Mouse (Mus musculus): ENCODE data around the gene Glyat. TPM values are rescaled to one million over a fixed set of nuclear protein-coding genes. Genes with fewer than 3 reads are reported as not detected.
A peak's percentile ranks its signal among the peaks of the same experiment; 100 is the strongest.

Glyat gene
- polyA plus RNA-seq (2016; fragmentation: Nextera tagmentation; extraction: Ambion mirVana) = not detected in 2 replicates

GRCm38 (mm10) chr19:12633176-12633575, at the start of gene Glyat:
TSS of gene Glyat (plus strand) at chr19:12633308.
- Histone ChIP-seq H3K9me3 (no peaks in the 10 kb centered on the region), H3K4me2 (no peak within 1 kb of the TSS), H3K27ac (no peak within 1 kb of the TSS), H3K27me3 (no peaks in the 10 kb centered on the region), H3K9ac (replicated peaks) (no peak within 1 kb of the TSS), H3K36me3 (no peaks in the 10 kb centered on the region), H3K4me1 (replicated peaks) (no peaks in the 10 kb centered on the region), H3K4me3 (replicated peaks) (no peak within 1 kb of the TSS)
- 80% methylated on average over 4 of the region's 4 CpGs for WGBS
- no peak for ATAC-seq (ENCODE audit: insufficient number of reproducible peaks, insufficient read depth, low FRiP score, low TSS enrichment, low read depth)

DNA sequence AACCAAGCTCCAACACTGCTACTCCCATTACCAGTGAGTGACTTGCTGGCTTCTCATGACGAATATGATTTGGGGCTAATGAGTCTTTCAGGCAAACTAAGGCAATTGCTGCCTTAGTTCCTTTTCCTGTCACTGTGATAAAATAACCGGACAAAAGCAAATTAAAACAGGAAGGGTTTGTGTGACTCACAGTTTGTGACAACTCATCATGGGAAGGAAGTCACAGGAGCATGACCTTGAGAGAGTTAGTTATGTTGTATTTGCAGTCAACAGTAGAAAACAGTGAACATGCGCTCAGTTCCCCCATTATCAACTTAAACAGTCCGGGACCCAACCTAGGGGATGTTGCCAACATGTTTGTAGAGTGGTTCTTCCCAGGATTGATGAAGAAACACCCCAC, 47.8 kb upstream of the Glyat start:
- Histone ChIP-seq H3K4me3 (replicated peaks) (no peak overlapping the region), H3K9me3 (no peaks in the 10 kb centered on the region), H3K4me2 (no peak overlapping the region), H3K27me3 (no peaks in the 10 kb centered on the region), H3K9ac (replicated peaks) (no peak overlapping the region), H3K27ac (no peak overlapping the region), H3K4me1 (replicated peaks) (no peaks in the 10 kb centered on the region), H3K36me3 (peaks cover 6% of the 10 kb centered on the region; the same call in 1 of the 2 replicates)
- WGBS = 69% methylated on average over 4 of the region's 4 CpGs
- ATAC-seq (ENCODE audit: insufficient number of reproducible peaks, insufficient read depth, low FRiP score, low TSS enrichment, low read depth) = no peak

DNA sequence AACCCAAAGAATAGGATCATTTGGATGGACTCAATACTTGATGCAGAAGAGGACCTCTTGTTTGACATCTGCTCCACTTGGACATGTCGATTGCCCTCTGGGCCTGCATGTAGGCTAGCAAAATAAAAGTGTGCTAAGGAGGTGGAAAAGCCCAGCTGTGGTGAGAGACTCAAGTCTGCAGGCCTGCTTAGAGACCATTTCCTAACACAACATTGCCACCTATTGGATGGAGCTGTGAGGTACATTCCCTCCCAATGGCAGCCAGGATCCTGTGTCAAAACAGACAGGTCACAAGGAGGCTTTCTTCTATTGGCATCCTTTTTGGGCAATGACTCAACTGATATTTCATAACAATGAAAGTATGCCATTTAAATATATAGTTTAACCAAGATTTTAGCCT, 41.2 kb upstream of the Glyat start:
- peaks cover 8% of the 10 kb centered on the region for H3K27me3 ChIP-seq
- no peak overlapping the region for H3K9ac ChIP-seq (replicated peaks)
- H3K27ac ChIP-seq = no peak overlapping the region
- H3K4me3 ChIP-seq (replicated peaks) = no peak overlapping the region
- H3K9me3 ChIP-seq = no peaks in the 10 kb centered on the region
- 7% methylated on average over 1 of the region's 1 CpGs for WGBS
- peaks cover 6% of the 10 kb centered on the region; the same call in 1 of the 2 replicates for H3K4me1 ChIP-seq (replicated peaks)
- H3K36me3 ChIP-seq = peaks cover 4% of the 10 kb centered on the region; the same call in 1 of the 2 replicates
- no peak overlapping the region for H3K4me2 ChIP-seq
- ATAC-seq (ENCODE audit: insufficient number of reproducible peaks, insufficient read depth, low FRiP score, low TSS enrichment, low read depth) = no peak

- whole genome bisulfite sequencing = 48% methylated on average over 2 of the region's 2 CpGs
- Histone ChIP-seq H3K4me3 (replicated peaks) (peak overlapping the region; percentile 63), H3K27me3 (peaks cover 15% of the 10 kb centered on the region), H3K4me1 (replicated peaks) (peaks cover 6% of the 10 kb centered on the region; the same call in 1 of the 2 replicates), H3K9ac (replicated peaks) (no peak overlapping the region), H3K9me3 (no peaks in the 10 kb centered on the region), H3K36me3 (no peaks in the 10 kb centered on the region), H3K27ac (no peak overlapping the region), H3K4me2 (peak overlapping the region; percentile 96)
- ATAC-seq (ENCODE audit: insufficient number of reproducible peaks, insufficient read depth, low FRiP score, low TSS enrichment, low read depth) = no peak
Measured at GRCm38 (mm10) chr19:12595135-12595529, 38.0 kb upstream of the Glyat start.

GRCm38 (mm10) chr19:12595530-12596289, 37.4 kb upstream of the Glyat start:
- under 1% methylated on average over 49 of the region's 49 CpGs for WGBS
- Histone ChIP-seq H3K9ac (replicated peaks) (peak overlapping the region; percentile 63), H3K9me3 (no peaks in the 10 kb centered on the region), H3K27ac (no peak overlapping the region), H3K4me3 (replicated peaks) (peak overlapping the region; percentile 63), H3K4me1 (replicated peaks) (peaks cover 6% of the 10 kb centered on the region; the same call in 1 of the 2 replicates), H3K4me2 (peak overlapping the region; percentile 96), H3K36me3 (no peaks in the 10 kb centered on the region), H3K27me3 (peaks cover 15% of the 10 kb centered on the region)
- peak; percentile 86 for ATAC-seq (ENCODE audit: insufficient number of reproducible peaks, insufficient read depth, low FRiP score, low TSS enrichment, low read depth)

GRCm38 (mm10) chr19:12596290-12597072, 36.6 kb upstream of the Glyat start:
- Histone ChIP-seq H3K9ac (replicated peaks) (peak overlapping the region; percentile 63), H3K9me3 (no peaks in the 10 kb centered on the region), H3K36me3 (no peaks in the 10 kb centered on the region), H3K27ac (no peak overlapping the region), H3K27me3 (peaks cover 15% of the 10 kb centered on the region), H3K4me2 (peak overlapping the region; percentile 96), H3K4me1 (replicated peaks) (peaks cover 6% of the 10 kb centered on the region; the same call in 1 of the 2 replicates), H3K4me3 (replicated peaks) (peak overlapping the region; percentile 63)
- WGBS = 16% methylated on average over 23 of the region's 23 CpGs
- no peak; the same call in 1 of the 2 replicates for ATAC-seq (ENCODE audit: insufficient number of reproducible peaks, insufficient read depth, low FRiP score, low TSS enrichment, low read depth)

DNA sequence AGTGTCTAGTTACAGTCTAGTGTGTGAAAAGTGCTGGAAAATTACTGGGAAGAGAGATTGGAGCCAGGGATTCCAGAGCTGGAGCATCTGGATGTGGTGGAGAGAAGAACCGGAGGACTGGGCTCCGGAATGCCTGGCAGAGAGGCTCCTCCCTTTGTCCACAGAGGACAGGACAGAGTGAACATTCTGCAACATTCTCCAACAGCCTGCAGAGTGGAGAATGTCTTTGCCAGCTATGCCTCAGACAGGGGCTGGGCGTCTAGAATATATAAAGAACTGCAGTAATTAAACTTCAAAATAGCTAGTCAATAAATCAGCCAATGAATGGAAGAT, 36.1 kb upstream of the Glyat start:
- Histone ChIP-seq H3K9ac (replicated peaks) (no peak overlapping the region), H3K4me2 (peak overlapping the region; percentile 96; the same call in 1 of the 2 replicates), H3K36me3 (no peaks in the 10 kb centered on the region), H3K4me1 (replicated peaks) (peaks cover 6% of the 10 kb centered on the region; the same call in 1 of the 2 replicates), H3K27me3 (peaks cover 15% of the 10 kb centered on the region), H3K27ac (no peak overlapping the region), H3K9me3 (no peaks in the 10 kb centered on the region), H3K4me3 (replicated peaks) (0 out of 2 replicates have a peak overlapping the region, but pooled peaks have one; percentile 63)
- 44% methylated on average over 3 of the region's 3 CpGs for WGBS
- ATAC-seq (ENCODE audit: insufficient number of reproducible peaks, insufficient read depth, low FRiP score, low TSS enrichment, low read depth) = no peak

DNA sequence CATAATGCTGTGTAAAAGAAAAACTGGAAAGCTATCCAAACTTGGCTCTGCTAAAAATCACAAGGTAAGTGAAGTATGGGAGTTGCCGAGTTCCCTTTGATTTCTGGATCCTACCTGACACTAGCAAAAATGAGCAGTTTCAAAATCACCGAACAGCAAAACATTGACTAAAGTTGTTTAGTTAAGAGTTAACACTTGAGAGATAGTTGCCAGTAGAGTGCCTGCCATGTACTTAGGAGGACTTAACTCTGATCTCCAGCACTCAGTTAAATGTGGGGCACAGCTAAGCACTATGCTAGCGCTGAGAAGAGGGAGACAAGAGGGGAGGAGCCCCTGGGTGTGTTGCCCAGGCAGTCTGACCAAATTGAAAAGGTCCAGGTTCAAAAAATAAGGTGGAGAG, 34.4 kb upstream of the Glyat start:
- WGBS = 68% methylated on average over 3 of the region's 3 CpGs

DNA sequence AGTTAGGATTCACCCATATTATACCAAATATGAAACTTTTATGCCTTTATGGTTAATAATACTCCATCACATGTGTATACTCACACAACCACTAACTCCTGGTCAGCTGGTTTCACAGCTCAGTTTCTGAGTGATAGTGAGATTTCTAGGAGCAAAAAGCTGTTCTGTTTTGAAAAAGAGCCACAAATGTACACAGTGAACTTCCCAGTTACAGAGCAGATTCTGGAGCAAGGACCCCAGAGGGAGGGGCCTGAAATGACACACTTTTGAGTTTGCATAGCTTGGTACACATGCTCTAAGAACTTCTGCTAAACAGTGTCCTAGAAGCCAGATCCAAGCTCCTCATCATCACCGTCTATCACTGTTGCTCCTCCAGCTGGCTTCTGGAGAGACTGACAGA, 33.4 kb upstream of the Glyat start, which contains the start of gene Gm4952:
Gene Gm4952, plus strand, starts transcription at position 301 of the 400 bp plus-strand sequence.
- no peaks in the 10 kb centered on the region for H3K9me3 ChIP-seq
- no peaks in the 10 kb centered on the region for H3K36me3 ChIP-seq
- H3K9ac ChIP-seq (replicated peaks) = no peak within 1 kb of the TSS
- peaks cover 15% of the 10 kb centered on the region for H3K27me3 ChIP-seq
- H3K4me1 ChIP-seq (replicated peaks) = peaks cover 6% of the 10 kb centered on the region; the same call in 1 of the 2 replicates
- no peak within 1 kb of the TSS for H3K4me3 ChIP-seq (replicated peaks)
- no peak within 1 kb of the TSS for H3K27ac ChIP-seq
- H3K4me2 ChIP-seq = no peak within 1 kb of the TSS
- 65% methylated on average over 1 of the region's 1 CpGs for WGBS
- ATAC-seq (ENCODE audit: insufficient number of reproducible peaks, insufficient read depth, low FRiP score, low TSS enrichment, low read depth) = no peak

More for the DNA sequence above, 34.4 kb upstream of the Glyat start:
- H3K36me3 ChIP-seq = no peaks in the 10 kb centered on the region
- no peak overlapping the region for H3K27ac ChIP-seq
- no peak for ATAC-seq (ENCODE audit: insufficient number of reproducible peaks, insufficient read depth, low FRiP score, low TSS enrichment, low read depth)
- no peaks in the 10 kb centered on the region for H3K9me3 ChIP-seq
- H3K9ac ChIP-seq (replicated peaks) = no peak overlapping the region
- H3K4me2 ChIP-seq = no peak overlapping the region
- no peak overlapping the region for H3K4me3 ChIP-seq (replicated peaks)
- H3K27me3 ChIP-seq = peaks cover 15% of the 10 kb centered on the region
- H3K4me1 ChIP-seq (replicated peaks) = peaks cover 6% of the 10 kb centered on the region; the same call in 1 of the 2 replicates

- Histone ChIP-seq H3K4me3 (replicated peaks) (no peak overlapping the region), H3K36me3 (no peaks in the 10 kb centered on the region), H3K9me3 (no peaks in the 10 kb centered on the region), H3K4me2 (no peak overlapping the region), H3K4me1 (replicated peaks) (peaks cover 6% of the 10 kb centered on the region; the same call in 1 of the 2 replicates), H3K27ac (no peak overlapping the region), H3K9ac (replicated peaks) (no peak overlapping the region), H3K27me3 (peaks cover 15% of the 10 kb centered on the region)
- no peak for ATAC-seq (ENCODE audit: insufficient number of reproducible peaks, insufficient read depth, low FRiP score, low TSS enrichment, low read depth)
- 54% methylated on average over 2 of the region's 2 CpGs for WGBS
Measured at GRCm38 (mm10) chr19:12600684-12601480, 32.2 kb upstream of the Glyat start.

Data from limb, embryonic 12.5 days (tissue).